Mouse (Mus musculus): ENCODE data around the gene Bag3.

GRCm38 (mm10) chr7:128575794-128576193 lies 52.4 kb downstream of the Bag3 start:
- TF ChIP-seq EP300 (IDR thresholded peaks at IDR 0.05; ENCODE audit: low read length) = no peak
- TF ChIP-seq HCFC1 (IDR thresholded peaks at IDR 0.05; ENCODE audit: low read depth, low read length) = no peak
- no peak for TF ChIP-seq TCF12 (IDR thresholded peaks at IDR 0.05; ENCODE audit: low read depth, low read length)
- no peak for TF ChIP-seq UBTF (IDR thresholded peaks at IDR 0.05; ENCODE audit: low read depth, low read length)
- TF ChIP-seq ETS1 (conservative IDR thresholded peaks at IDR 0.05; ENCODE audit: low read depth, low read length) = no peak
- TF ChIP-seq CTCF (conservative IDR thresholded peaks at IDR 0.05 in 1 of 2, IDR thresholded peaks at IDR 0.05 in 1 of 2; ENCODE audit: low read depth in 2 of 2, low read length in 2 of 2) = no peak
